Mouse (Mus musculus) thymus, adult 2 months (tissue): ENCODE data around the gene Serpina1e. TPM values are rescaled to one million over a fixed set of nuclear protein-coding genes. Genes with fewer than 3 reads are reported as not detected.

Experiments used
- DNase-seq: peaks from one replicate; pipeline ENCODE4 v3.0.0; 2021
- H3K27ac ChIP-seq: fragments of 200-500 bp; 2 replicates; pipeline ENCODE4 v1.5.1; 2012; ENCODE audit warnings: low read length, control low read depth; ENCODE audit not compliant: control insufficient read depth, insufficient read depth
- H3K27me3 ChIP-seq: fragments of 200-500 bp; 2 replicates; pipeline ENCODE4 v1.6.1; 2012; ENCODE audit warnings: mild to moderate bottlenecking, low read length, moderate library complexity, mixed read lengths; ENCODE audit not compliant: control insufficient read depth, insufficient read depth
- H3K36me3 ChIP-seq: fragments of 200-500 bp; 2 replicates; pipeline ENCODE4 v1.6.1; 2012; ENCODE audit warnings: mild to moderate bottlenecking, low read length, moderate library complexity; ENCODE audit not compliant: control insufficient read depth, insufficient read depth
- H3K4me1 ChIP-seq: fragments of 200-500 bp; replicated peaks from 2 replicates; pipeline ENCODE4 v1.6.1; 2012; ENCODE audit warnings: low read length; ENCODE audit not compliant: control insufficient read depth, insufficient read depth
- H3K4me3 ChIP-seq: fragments of 200-500 bp; 2 replicates; pipeline ENCODE4 v1.5.1; 2012; ENCODE audit warnings: mild to moderate bottlenecking, low read length, control low read depth, moderate library complexity; ENCODE audit not compliant: control insufficient read depth, insufficient read depth
- CTCF ChIP-seq: fragments of 200-500 bp; IDR thresholded peaks from 2 replicates; pipeline ENCODE4 v1.5.1; 2012; ENCODE audit warnings: mild to moderate bottlenecking, control low read depth, low read length, moderate library complexity, borderline replicate concordance; ENCODE audit not compliant: control insufficient read depth, poor library complexity, insufficient read depth; ENCODE audit errors: extremely low read depth
- POLR2A ChIP-seq: fragments of 200-500 bp; IDR thresholded peaks from 2 replicates; pipeline ENCODE4 v1.6.1; 2012; ENCODE audit warnings: mild to moderate bottlenecking, low read length, control low read depth, moderate library complexity; ENCODE audit not compliant: control insufficient read depth, poor library complexity, insufficient read depth; ENCODE audit errors: extremely low read depth
- WGBS: fragments of 180-500 bp; shearing (Covaris S2); methylation state at CpG from one replicate; pipeline ENCODE4 v1.1.7; 2018; 5-methylcytosine and 5-hydroxymethylcytosine counted together
- polyA plus RNA-seq: library from polyadenylated mRNA; depleted of rRNA; stranded (reverse); fragments of >200 nt; gene quantifications from 2 replicates; pipeline ENCODE4 v1.2.3, GENCODE M21; 2012; rRNA removed

Gene Serpina1e
- polyA plus RNA-seq, result 0.09 and 2.0 TPM in 2 replicates

GRCm38 (mm10) chr12:103958798-103959197, at the start of gene Serpina1e:
TSS of gene Serpina1e (minus strand) at chr12:103958975.
- H3K4me3 ChIP-seq, result no peak within 1 kb of the TSS
- no peaks in the 10 kb centered on the region for H3K36me3 ChIP-seq
- WGBS, result 84% methylated on average over 3 of the region's 3 CpGs
- no peaks in the 10 kb centered on the region for H3K27me3 ChIP-seq
- no peaks in the 10 kb centered on the region for H3K4me1 ChIP-seq
- TF ChIP-seq CTCF (no peak), POLR2A (no peak)
- H3K27ac ChIP-seq, result no peak within 1 kb of the TSS
- no peak for DNase-seq

- 93% methylated on average over 5 of the region's 5 CpGs for WGBS
- TF ChIP-seq CTCF (no peak), POLR2A (no peak)
Measured at GRCm38 (mm10) chr12:104004689-104005088, 45.9 kb upstream of the Serpina1e start.

GRCm38 (mm10) chr12:104003238-104003612, 44.5 kb upstream of the Serpina1e start:
- H3K27me3 ChIP-seq, result no peaks in the 10 kb centered on the region
- H3K4me1 ChIP-seq, result no peaks in the 10 kb centered on the region; the same call in 1 of the 2 replicates
- WGBS, result 38% methylated on average over 4 of the region's 4 CpGs
- DNase-seq, result no peak
- no peaks in the 10 kb centered on the region for H3K36me3 ChIP-seq
- no peak overlapping the region for H3K4me3 ChIP-seq
- no peak overlapping the region for H3K27ac ChIP-seq
- no peak for TF ChIP-seq POLR2A
- no peak for TF ChIP-seq CTCF

More at GRCm38 (mm10) chr12:104004689-104005088, 45.9 kb upstream of the Serpina1e start:
- DNase-seq, result no peak
- Histone ChIP-seq H3K4me1 (no peaks in the 10 kb centered on the region; the same call in 1 of the 2 replicates), H3K27me3 (no peaks in the 10 kb centered on the region), H3K27ac (no peak overlapping the region), H3K36me3 (no peaks in the 10 kb centered on the region), H3K4me3 (no peak overlapping the region)

- no peaks in the 10 kb centered on the region; the same call in 1 of the 2 replicates for H3K4me1 ChIP-seq
- no peak for DNase-seq
- no peaks in the 10 kb centered on the region for H3K27me3 ChIP-seq
- WGBS, result 93% methylated on average over 10 of the region's 10 CpGs
- no peaks in the 10 kb centered on the region for H3K36me3 ChIP-seq
- no peak overlapping the region for H3K27ac ChIP-seq
- TF ChIP-seq CTCF (no peak), POLR2A (no peak)
- H3K4me3 ChIP-seq, result no peak overlapping the region
Measured at GRCm38 (mm10) chr12:104002569-104003237, 43.9 kb upstream of the Serpina1e start.

GRCm38 (mm10) chr12:104000594-104000993, 41.8 kb upstream of the Serpina1e start:
- 85% methylated on average over 3 of the region's 3 CpGs for WGBS
- H3K27ac ChIP-seq, result no peak overlapping the region
- no peaks in the 10 kb centered on the region; the same call in 1 of the 2 replicates for H3K4me1 ChIP-seq
- no peak for DNase-seq
- H3K36me3 ChIP-seq, result no peaks in the 10 kb centered on the region
- no peak overlapping the region for H3K4me3 ChIP-seq
- TF ChIP-seq POLR2A, result no peak
- no peak for TF ChIP-seq CTCF
- no peaks in the 10 kb centered on the region for H3K27me3 ChIP-seq

GRCm38 (mm10) chr12:103999611-104000010, 40.8 kb upstream of the Serpina1e start:
- Histone ChIP-seq H3K27me3 (no peaks in the 10 kb centered on the region), H3K36me3 (no peaks in the 10 kb centered on the region), H3K27ac (no peak overlapping the region), H3K4me3 (no peak overlapping the region), H3K4me1 (no peaks in the 10 kb centered on the region; the same call in 1 of the 2 replicates)
- TF ChIP-seq CTCF, result no peak
- no peak for TF ChIP-seq POLR2A
- DNase-seq, result no peak
- 93% methylated on average over 8 of the region's 8 CpGs for WGBS
